Mouse (Mus musculus): ENCODE measurements around the gene Snx6. TPM values are rescaled to one million over a fixed set of nuclear protein-coding genes. Genes with fewer than 3 reads are reported as not detected.

The Snx6 gene
- total and polyA plus RNA-seq, 2 experiments = 7.5 to 22.4 TPM

- TF ChIP-seq POLR2A (IDR thresholded peaks at IDR 0.05; ENCODE audit: extremely low read depth, insufficient read depth, low read length) = no peak
- TF ChIP-seq CTCF (IDR thresholded peaks at IDR 0.05; ENCODE audit: low read depth, low read length) = no peak
- no peak overlapping the region for H3K9ac ChIP-seq (ENCODE audit: low read depth, low read length)
- no peaks in the 10 kb centered on the region for H3K36me3 ChIP-seq (ENCODE audit: control insufficient read depth, insufficient read depth, low read length)
- H3K79me2 ChIP-seq (ENCODE audit: control insufficient read depth, insufficient read depth, low read length) = no peaks in the 10 kb centered on the region
- no peaks in the 10 kb centered on the region for H3K27me3 ChIP-seq (ENCODE audit: control insufficient read depth, insufficient read depth, low read length)
- no peak for DNase-seq (ENCODE audit: extremely low read depth, low read depth, low spot score)
- H3K27ac ChIP-seq (replicated peaks; ENCODE audit: insufficient read depth, low read depth, low read length) = no peak overlapping the region
- 83% methylated on average over 7 of the region's 7 CpGs for WGBS
- no peaks in the 10 kb centered on the region for H3K4me1 ChIP-seq (ENCODE audit: control insufficient read depth, insufficient read depth, low read length)
- no peak overlapping the region for H3K4me3 ChIP-seq (ENCODE audit: insufficient read depth, low read depth, low read length)
These were observed 96.1 kb downstream of the Snx6 start for GRCm38 (mm10) chr12:54699394-54699793.

GRCm38 (mm10) chr12:54697791-54698250 lies 97.7 kb downstream of the Snx6 start:
- WGBS = 50% methylated on average over 6 of the region's 6 CpGs
- no peaks in the 10 kb centered on the region for H3K4me1 ChIP-seq (ENCODE audit: control insufficient read depth, insufficient read depth, low read length)
- H3K27me3 ChIP-seq (ENCODE audit: control insufficient read depth, insufficient read depth, low read length) = no peaks in the 10 kb centered on the region
- no peaks in the 10 kb centered on the region for H3K36me3 ChIP-seq (ENCODE audit: control insufficient read depth, insufficient read depth, low read length)
- no peaks in the 10 kb centered on the region for H3K79me2 ChIP-seq (ENCODE audit: control insufficient read depth, insufficient read depth, low read length)
- no peak overlapping the region for H3K27ac ChIP-seq (replicated peaks; ENCODE audit: insufficient read depth, low read depth, low read length)
- no peak for TF ChIP-seq CTCF (IDR thresholded peaks at IDR 0.05; ENCODE audit: low read depth, low read length)
- no peak for TF ChIP-seq POLR2A (IDR thresholded peaks at IDR 0.05; ENCODE audit: extremely low read depth, insufficient read depth, low read length)
- H3K4me3 ChIP-seq (ENCODE audit: insufficient read depth, low read depth, low read length) = no peak overlapping the region
- DNase-seq (ENCODE audit: extremely low read depth, low read depth, low spot score) = no peak
- H3K9ac ChIP-seq (ENCODE audit: low read depth, low read length) = no peak overlapping the region

GRCm38 (mm10) chr12:54697003-54697597 lies 98.4 kb downstream of the Snx6 start:
- H3K36me3 ChIP-seq (ENCODE audit: control insufficient read depth, insufficient read depth, low read length) = peaks cover 2% of the 10 kb centered on the region; the same call in 1 of the 2 replicates
- TF ChIP-seq CTCF (IDR thresholded peaks at IDR 0.05; ENCODE audit: low read depth, low read length) = no peak
- no peak for TF ChIP-seq POLR2A (IDR thresholded peaks at IDR 0.05; ENCODE audit: extremely low read depth, insufficient read depth, low read length)
- no peak overlapping the region for H3K27ac ChIP-seq (replicated peaks; ENCODE audit: insufficient read depth, low read depth, low read length)
- WGBS = 8% methylated on average over 7 of the region's 7 CpGs
- H3K9ac ChIP-seq (ENCODE audit: low read depth, low read length) = no peak overlapping the region
- no peaks in the 10 kb centered on the region for H3K4me1 ChIP-seq (ENCODE audit: control insufficient read depth, insufficient read depth, low read length)
- no peak overlapping the region for H3K4me3 ChIP-seq (ENCODE audit: insufficient read depth, low read depth, low read length)
- no peaks in the 10 kb centered on the region for H3K79me2 ChIP-seq (ENCODE audit: control insufficient read depth, insufficient read depth, low read length)
- peak; percentile 84 for DNase-seq (ENCODE audit: extremely low read depth, low read depth, low spot score)
- no peaks in the 10 kb centered on the region for H3K27me3 ChIP-seq (ENCODE audit: control insufficient read depth, insufficient read depth, low read length)

Other genes starting within 250 kb of the Snx6 start
- gene Sptssa, start 139.1 kb downstream of the Snx6 start, total RNA-seq (2014; rRNA removed) = 70.2 and 86.3 TPM in 2 replicates
- gene Sptssa, start 139.1 kb downstream of the Snx6 start, polyA plus RNA-seq (2012; rRNA removed) = 98.6 and 102 TPM in 2 replicates
- gene Eapp, start 99.8 kb downstream of the Snx6 start, total RNA-seq (2014; rRNA removed) = 12.4 and 17.1 TPM in 2 replicates
- gene Eapp, start 99.8 kb downstream of the Snx6 start, polyA plus RNA-seq (2012; rRNA removed) = 15.9 and 24.6 TPM in 2 replicates
- gene Cfl2, start 67.2 kb upstream of the Snx6 start, total RNA-seq (2014; rRNA removed) = 56.5 and 64.6 TPM in 2 replicates
- gene Cfl2, start 67.2 kb upstream of the Snx6 start, polyA plus RNA-seq (2012; rRNA removed) = 10.8 and 14.6 TPM in 2 replicates
- not detected in 2 replicates for gene Gm20403, start 190.8 kb upstream of the Snx6 start, total RNA-seq (2014; rRNA removed)
- gene Gm20403, start 190.8 kb upstream of the Snx6 start, polyA plus RNA-seq (2012; rRNA removed) = not detected in 2 replicates
- gene Baz1a, start 218.6 kb upstream of the Snx6 start, total RNA-seq (2014; rRNA removed) = 5.2 and 6.8 TPM in 2 replicates
- gene Baz1a, start 218.6 kb upstream of the Snx6 start, polyA plus RNA-seq (2012; rRNA removed) = 1.4 and 1.6 TPM in 2 replicates

All from liver, adult 2 months (tissue).